ENCODE assay signal across 33 mouse cellular contexts in genomic region chr3:131361960-131362359, GRCm38 (mm10). TPM values are rescaled to one million over a fixed set of nuclear protein-coding genes. Genes with fewer than 3 reads are reported as not detected.
"Had no signal": no experiment of that assay in that cellular context is flagged by ENCODE, and none has a peak within 500 bp of the region (broad histone marks: within the 10 kb centered on the region; RNA-seq: fewer than 3 reads in every experiment).

No protein-coding gene starts in this region.

- H3K27ac ChIP-seq: limb, embryonic 10.5 days; limb, embryonic 12.5 days; limb, embryonic 13.5 days; limb, embryonic 15.5 days; liver, embryonic 13.5 days; liver, embryonic 14.5 days; liver, embryonic 15.5 days; lung, embryonic 15.5 days; macrophage; midbrain, embryonic 10.5 days; midbrain, embryonic 12.5 days; midbrain, embryonic 13.5 days; midbrain, embryonic 15.5 days; neural tube, embryonic 12.5 days; neural tube, embryonic 13.5 days had no signal

- DNase-seq: left cerebral cortex, postnatal 4 days; liver; liver, embryonic 13.5 days; liver, postnatal 0 days; lung, adult 18-20 months; lung, adult 2 months; lung, embryonic 14.5 days; lung, postnatal 10 days; lung, postnatal 14 days; lung, postnatal 36 days; lung, postnatal 4 days; midbrain, embryonic 14.5 days had no signal

- H3K36me3 ChIP-seq: limb, embryonic 10.5 days; limb, embryonic 12.5 days; limb, embryonic 13.5 days; limb, embryonic 15.5 days; liver, embryonic 13.5 days; liver, embryonic 15.5 days; lung, embryonic 15.5 days; midbrain, embryonic 10.5 days; midbrain, embryonic 12.5 days; midbrain, embryonic 13.5 days; midbrain, embryonic 15.5 days; neural tube, embryonic 12.5 days; neural tube, embryonic 13.5 days had no signal

- ATAC-seq: liver, postnatal 0 days; lung, postnatal 0 days; midbrain, embryonic 13.5 days; midbrain, embryonic 15.5 days; midbrain, embryonic 16.5 days had no signal

- H3K4me3 ChIP-seq: limb, embryonic 10.5 days; limb, embryonic 12.5 days; limb, embryonic 13.5 days; limb, embryonic 15.5 days; liver, embryonic 13.5 days; liver, embryonic 15.5 days; lung, embryonic 15.5 days; megakaryocyte, embryonic 14.5 days; midbrain, embryonic 10.5 days; midbrain, embryonic 12.5 days; midbrain, embryonic 13.5 days; midbrain, embryonic 15.5 days; myocyte; neural tube, embryonic 12.5 days; neural tube, embryonic 13.5 days had no signal

- H3K4me1 ChIP-seq: limb, embryonic 15.5 days; megakaryocyte, embryonic 14.5 days; midbrain, embryonic 13.5 days; neural tube, embryonic 12.5 days had no signal

- H3K27me3 ChIP-seq: limb, embryonic 12.5 days; limb, embryonic 13.5 days; limb, embryonic 15.5 days; liver, embryonic 13.5 days; liver, embryonic 15.5 days; lung, embryonic 15.5 days; megakaryocyte, embryonic 14.5 days; midbrain, embryonic 12.5 days; midbrain, embryonic 13.5 days; midbrain, embryonic 15.5 days; neural tube, embryonic 12.5 days; neural tube, embryonic 13.5 days had no signal

- H3K9me3 ChIP-seq: limb, embryonic 10.5 days; limb, embryonic 13.5 days; limb, embryonic 15.5 days; liver, embryonic 13.5 days; liver, embryonic 15.5 days; lung, embryonic 15.5 days; megakaryocyte, embryonic 14.5 days; midbrain, embryonic 10.5 days; midbrain, embryonic 12.5 days; midbrain, embryonic 13.5 days; midbrain, embryonic 15.5 days; neural tube, embryonic 12.5 days; neural tube, embryonic 13.5 days had no signal

- H3K4me2 ChIP-seq: limb, embryonic 12.5 days; limb, embryonic 13.5 days; limb, embryonic 15.5 days; liver, embryonic 11.5 days; liver, embryonic 13.5 days; liver, embryonic 15.5 days; lung, embryonic 14.5 days; lung, embryonic 15.5 days; midbrain, embryonic 11.5 days; midbrain, embryonic 12.5 days; midbrain, embryonic 13.5 days; midbrain, embryonic 15.5 days; neural tube, embryonic 12.5 days; neural tube, embryonic 13.5 days had no signal

- H3K9ac ChIP-seq: limb, embryonic 12.5 days; limb, embryonic 13.5 days; limb, embryonic 15.5 days; liver, embryonic 13.5 days; liver, embryonic 14.5 days; liver, embryonic 15.5 days; liver, postnatal 0 days; lung, embryonic 14.5 days; lung, embryonic 15.5 days; midbrain, embryonic 12.5 days; midbrain, embryonic 13.5 days; midbrain, embryonic 15.5 days; neural tube, embryonic 12.5 days; neural tube, embryonic 13.5 days had no signal

RNA-seq across cellular contexts. Expression of gene Cyp2u1, which starts 58.9 kb away (rescaled TPM):
- total RNA-seq: monocyte, adult 5-6 weeks had no signal
